Mouse (Mus musculus): Measurements from ENCODE around the gene Mmp25. TPM values are rescaled to one million over a fixed set of nuclear protein-coding genes. Genes with fewer than 3 reads are reported as not detected.

Gene Mmp25
- polyA plus RNA-seq, 1 experiment from 2014 or later: 0.94 TPM

GRCm38 (mm10) chr17:23671519-23671918 lies 26.4 kb upstream of the Mmp25 start:
- H3K27me3 ChIP-seq (ENCODE audit: control insufficient read depth, insufficient read depth, low read depth, low read length): peaks cover 11% of the 10 kb centered on the region
- H3K4me1 ChIP-seq (ENCODE audit: control insufficient read depth, insufficient read depth, low read length): peaks cover 24% of the 10 kb centered on the region
- WGBS: 94% methylated on average over 3 of the region's 3 CpGs
- H3K4me3 ChIP-seq (ENCODE audit: low read depth, low read length): no peak overlapping the region
- H3K9ac ChIP-seq (ENCODE audit: low read depth, low read length): no peak overlapping the region
- H3K27ac ChIP-seq (ENCODE audit: low read length): no peak overlapping the region
- no peak overlapping the region for H3K4me2 ChIP-seq (ENCODE audit: low read length)
- ATAC-seq: no peak
- H3K36me3 ChIP-seq (ENCODE audit: control insufficient read depth, insufficient read depth, low read length): peaks cover 9% of the 10 kb centered on the region
- no peaks in the 10 kb centered on the region for H3K9me3 ChIP-seq (replicated peaks; ENCODE audit: control insufficient read depth, low read length, poor library complexity, severe bottlenecking)

- ATAC-seq: no peak
- no peak overlapping the region for H3K4me3 ChIP-seq (ENCODE audit: low read depth, low read length)
- 89% methylated on average over 6 of the region's 7 CpGs for WGBS
Measured at GRCm38 (mm10) chr17:23670516-23671074, 25.5 kb upstream of the Mmp25 start.

GRCm38 (mm10) chr17:23665511-23665910 lies 20.4 kb upstream of the Mmp25 start:
- Histone ChIP-seq H3K4me2 (ENCODE audit: low read length) (no peak overlapping the region), H3K9ac (ENCODE audit: low read depth, low read length) (no peak overlapping the region), H3K36me3 (ENCODE audit: control insufficient read depth, insufficient read depth, low read length) (peaks cover 9% of the 10 kb centered on the region), H3K27me3 (ENCODE audit: control insufficient read depth, insufficient read depth, low read depth, low read length) (peaks cover 21% of the 10 kb centered on the region), H3K27ac (ENCODE audit: low read length) (no peak overlapping the region), H3K9me3 (replicated peaks; ENCODE audit: control insufficient read depth, low read length, poor library complexity, severe bottlenecking) (no peaks in the 10 kb centered on the region), H3K4me1 (ENCODE audit: control insufficient read depth, insufficient read depth, low read length) (no peaks in the 10 kb centered on the region), H3K4me3 (ENCODE audit: low read depth, low read length) (no peak overlapping the region)
- 0 out of 2 replicates have a peak, but pooled peaks have one; percentile 12 for ATAC-seq
- WGBS: 85% methylated on average over 14 of the region's 14 CpGs

More at GRCm38 (mm10) chr17:23670516-23671074, 25.5 kb upstream of the Mmp25 start:
- H3K4me2 ChIP-seq (ENCODE audit: low read length): no peak overlapping the region
- peaks cover 15% of the 10 kb centered on the region for H3K4me1 ChIP-seq (ENCODE audit: control insufficient read depth, insufficient read depth, low read length)
- peaks cover 3% of the 10 kb centered on the region for H3K27me3 ChIP-seq (ENCODE audit: control insufficient read depth, insufficient read depth, low read depth, low read length)
- H3K9ac ChIP-seq (ENCODE audit: low read depth, low read length): no peak overlapping the region
- H3K9me3 ChIP-seq (replicated peaks; ENCODE audit: control insufficient read depth, low read length, poor library complexity, severe bottlenecking): no peaks in the 10 kb centered on the region
- no peak overlapping the region for H3K27ac ChIP-seq (ENCODE audit: low read length)
- peaks cover 9% of the 10 kb centered on the region for H3K36me3 ChIP-seq (ENCODE audit: control insufficient read depth, insufficient read depth, low read length)

- ATAC-seq: peak; percentile 41; the same call in 1 of the 2 replicates
- H3K4me3 ChIP-seq (ENCODE audit: low read depth, low read length): no peak overlapping the region
- 11% methylated on average over 5 of the region's 5 CpGs for WGBS
- peaks cover 31% of the 10 kb centered on the region for H3K27me3 ChIP-seq (ENCODE audit: control insufficient read depth, insufficient read depth, low read depth, low read length)
- no peak overlapping the region for H3K9ac ChIP-seq (ENCODE audit: low read depth, low read length)
- H3K4me2 ChIP-seq (ENCODE audit: low read length): no peak overlapping the region
- peaks cover 7% of the 10 kb centered on the region for H3K36me3 ChIP-seq (ENCODE audit: control insufficient read depth, insufficient read depth, low read length)
- no peak overlapping the region for H3K27ac ChIP-seq (ENCODE audit: low read length)
- H3K4me1 ChIP-seq (ENCODE audit: control insufficient read depth, insufficient read depth, low read length): no peaks in the 10 kb centered on the region
- H3K9me3 ChIP-seq (replicated peaks; ENCODE audit: control insufficient read depth, low read length, poor library complexity, severe bottlenecking): no peaks in the 10 kb centered on the region
Measured at GRCm38 (mm10) chr17:23664556-23665021, 19.5 kb upstream of the Mmp25 start.

- Histone ChIP-seq H3K9ac (ENCODE audit: low read depth, low read length) (no peak overlapping the region), H3K4me2 (ENCODE audit: low read length) (no peak overlapping the region), H3K27ac (ENCODE audit: low read length) (no peak overlapping the region), H3K4me3 (ENCODE audit: low read depth, low read length) (no peak overlapping the region), H3K27me3 (ENCODE audit: control insufficient read depth, insufficient read depth, low read depth, low read length) (peaks cover 39% of the 10 kb centered on the region), H3K9me3 (replicated peaks; ENCODE audit: control insufficient read depth, low read length, poor library complexity, severe bottlenecking) (no peaks in the 10 kb centered on the region), H3K36me3 (ENCODE audit: control insufficient read depth, insufficient read depth, low read length) (no peaks in the 10 kb centered on the region), H3K4me1 (ENCODE audit: control insufficient read depth, insufficient read depth, low read length) (no peaks in the 10 kb centered on the region)
- no peak for ATAC-seq
- WGBS: 1% methylated on average over 9 of the region's 9 CpGs
Measured at GRCm38 (mm10) chr17:23661526-23661925, 16.4 kb upstream of the Mmp25 start.

GRCm38 (mm10) chr17:23660876-23661200 lies 15.8 kb upstream of the Mmp25 start:
- H3K4me2 ChIP-seq (ENCODE audit: low read length): no peak overlapping the region
- H3K4me1 ChIP-seq (ENCODE audit: control insufficient read depth, insufficient read depth, low read length): no peaks in the 10 kb centered on the region
- no peaks in the 10 kb centered on the region for H3K36me3 ChIP-seq (ENCODE audit: control insufficient read depth, insufficient read depth, low read length)
- no peak overlapping the region for H3K9ac ChIP-seq (ENCODE audit: low read depth, low read length)
- no peak for ATAC-seq
- H3K27me3 ChIP-seq (ENCODE audit: control insufficient read depth, insufficient read depth, low read depth, low read length): peaks cover 39% of the 10 kb centered on the region
- WGBS: 3% methylated on average over 12 of the region's 14 CpGs
- no peaks in the 10 kb centered on the region for H3K9me3 ChIP-seq (replicated peaks; ENCODE audit: control insufficient read depth, low read length, poor library complexity, severe bottlenecking)
- H3K4me3 ChIP-seq (ENCODE audit: low read depth, low read length): no peak overlapping the region
- H3K27ac ChIP-seq (ENCODE audit: low read length): no peak overlapping the region

- Histone ChIP-seq H3K9me3 (replicated peaks; ENCODE audit: control insufficient read depth, low read length, poor library complexity, severe bottlenecking) (no peaks in the 10 kb centered on the region), H3K36me3 (ENCODE audit: control insufficient read depth, insufficient read depth, low read length) (no peaks in the 10 kb centered on the region), H3K27ac (ENCODE audit: low read length) (no peak within 1 kb of the TSS), H3K4me1 (ENCODE audit: control insufficient read depth, insufficient read depth, low read length) (no peaks in the 10 kb centered on the region), H3K27me3 (ENCODE audit: control insufficient read depth, insufficient read depth, low read depth, low read length) (peaks cover 39% of the 10 kb centered on the region), H3K4me2 (ENCODE audit: low read length) (no peak within 1 kb of the TSS), H3K4me3 (ENCODE audit: low read depth, low read length) (no peak within 1 kb of the TSS), H3K9ac (ENCODE audit: low read depth, low read length) (no peak within 1 kb of the TSS)
- ATAC-seq: no peak
- 5% methylated on average over 27 of the region's 27 CpGs for WGBS
Measured at GRCm38 (mm10) chr17:23660117-23660875, 15.2 kb upstream of the Mmp25 start, which contains the start of gene Bicdl2. Bicdl2 (plus strand) TSS chr17:23660506.

GRCm38 (mm10) chr17:23658450-23658849 lies 13.4 kb upstream of the Mmp25 start:
- Histone ChIP-seq H3K27me3 (ENCODE audit: control insufficient read depth, insufficient read depth, low read depth, low read length) (peaks cover 39% of the 10 kb centered on the region), H3K4me3 (ENCODE audit: low read depth, low read length) (no peak overlapping the region), H3K4me2 (ENCODE audit: low read length) (no peak overlapping the region), H3K9me3 (replicated peaks; ENCODE audit: control insufficient read depth, low read length, poor library complexity, severe bottlenecking) (no peaks in the 10 kb centered on the region), H3K9ac (ENCODE audit: low read depth, low read length) (no peak overlapping the region), H3K4me1 (ENCODE audit: control insufficient read depth, insufficient read depth, low read length) (no peaks in the 10 kb centered on the region), H3K36me3 (ENCODE audit: control insufficient read depth, insufficient read depth, low read length) (no peaks in the 10 kb centered on the region), H3K27ac (ENCODE audit: low read length) (no peak overlapping the region)
- no peak for ATAC-seq
- WGBS: 83% methylated on average over 3 of the region's 3 CpGs

- Histone ChIP-seq H3K4me3 (ENCODE audit: low read depth, low read length) (no peak overlapping the region), H3K27me3 (ENCODE audit: control insufficient read depth, insufficient read depth, low read depth, low read length) (peaks cover 7% of the 10 kb centered on the region), H3K27ac (ENCODE audit: low read length) (no peak overlapping the region), H3K9ac (ENCODE audit: low read depth, low read length) (no peak overlapping the region), H3K4me1 (ENCODE audit: control insufficient read depth, insufficient read depth, low read length) (no peaks in the 10 kb centered on the region), H3K36me3 (ENCODE audit: control insufficient read depth, insufficient read depth, low read length) (no peaks in the 10 kb centered on the region), H3K4me2 (ENCODE audit: low read length) (no peak overlapping the region), H3K9me3 (replicated peaks; ENCODE audit: control insufficient read depth, low read length, poor library complexity, severe bottlenecking) (no peaks in the 10 kb centered on the region)
- ATAC-seq: no peak
- WGBS: 63% methylated on average over 2 of the region's 2 CpGs
Measured at GRCm38 (mm10) chr17:23654410-23654809, 9.3 kb upstream of the Mmp25 start.
